Mouse (Mus musculus) midbrain, embryonic 11.5 days (tissue): Measurements from ENCODE around the gene Acvr2b. TPM values are rescaled to one million over a fixed set of nuclear protein-coding genes. Genes with fewer than 3 reads are reported as not detected.
A peak's percentile ranks its signal among the peaks of the same experiment; 100 is the strongest.

Source experiments
- ATAC-seq: fragments of 200-750 bp; cut with Nextera tagmentation; 2 replicates; pipeline ENCODE4 v1.8.0; 2017; ENCODE audit warnings: moderate TSS enrichment, moderate library complexity; ENCODE audit not compliant: low FRiP score
- DNase-seq: peaks from one replicate; pipeline ENCODE4 v3.0.0; 2015; ENCODE audit warnings: low spot score; ENCODE audit errors: missing footprints
- H3K27ac ChIP-seq: fragments of 300-500 bp; sonication (generic); 2 replicates; pipeline ENCODE4 v1.5.1; 2014; ENCODE audit warnings: low read depth, low read length
- H3K27me3 ChIP-seq: fragments of 300-500 bp; sonication (generic); 2 replicates; pipeline ENCODE4 v1.6.1; 2014; ENCODE audit warnings: mild to moderate bottlenecking, low read length, moderate library complexity, mixed read lengths; ENCODE audit not compliant: control insufficient read depth, insufficient read depth
- H3K36me3 ChIP-seq: fragments of 300-500 bp; sonication (generic); 2 replicates; pipeline ENCODE4 v1.6.1; 2014; ENCODE audit warnings: mild to moderate bottlenecking, low read length, moderate library complexity, mixed read lengths; ENCODE audit not compliant: control insufficient read depth, insufficient read depth
- H3K4me1 ChIP-seq: fragments of 300-500 bp; sonication (generic); 2 replicates; pipeline ENCODE4 v1.6.1; 2014; ENCODE audit warnings: low read length; ENCODE audit not compliant: control insufficient read depth, insufficient read depth
- H3K4me2 ChIP-seq: fragments of 300-500 bp; sonication (generic); 2 replicates; pipeline ENCODE4 v1.6.1; 2014; ENCODE audit warnings: mild to moderate bottlenecking, moderate library complexity
- H3K4me3 ChIP-seq: fragments of 300-500 bp; sonication (generic); 2 replicates; pipeline ENCODE4 v1.5.1; 2014; ENCODE audit warnings: low read depth, low read length
- H3K9ac ChIP-seq: fragments of 300-500 bp; sonication (generic); 2 replicates; pipeline ENCODE4 v1.6.1; 2014; ENCODE audit warnings: low read length
- H3K9me3 ChIP-seq: fragments of 300-500 bp; sonication (generic); 2 replicates; pipeline ENCODE4 v1.6.1; 2016; ENCODE audit warnings: low read length; ENCODE audit not compliant: control insufficient read depth
- WGBS: fragments of 180-500 bp; shearing (Covaris S2); extraction: QIAGEN DNeasy Blood & Tissue Kit; methylation state at CpG from one replicate; pipeline ENCODE4 v1.1.7; 2014; 5-methylcytosine and 5-hydroxymethylcytosine counted together
- polyA plus RNA-seq: library from polyadenylated mRNA; unstranded; fragments of >200 nt; fragmentation: Nextera tagmentation; extraction: Ambion mirVana; gene quantifications from 2 replicates; pipeline ENCODE4 v1.2.1, GENCODE M21; 2014

Gene Acvr2b
- polyA plus RNA-seq, 1 experiment from 2014 or later = 95.4 TPM

DNA sequence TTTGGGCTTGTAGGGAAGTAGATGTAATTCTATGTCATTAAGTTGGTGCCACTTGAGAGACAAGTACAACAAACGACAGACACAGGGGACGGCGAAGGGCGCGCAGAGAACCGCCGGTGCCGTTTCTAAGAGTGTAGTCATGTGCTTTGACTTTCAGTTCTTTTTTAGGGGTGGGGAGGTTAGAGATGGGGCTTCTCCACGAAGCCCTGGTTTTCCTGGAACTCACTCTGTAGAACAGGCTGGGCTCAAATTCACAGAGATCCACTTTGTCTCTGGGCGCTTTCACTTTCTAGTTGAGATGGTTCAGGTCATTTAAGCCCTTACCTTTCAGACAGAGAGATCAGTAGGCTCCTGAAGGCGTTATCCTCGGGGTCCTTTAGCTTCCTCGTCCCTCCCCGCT lies 54.0 kb downstream of the Acvr2b start:
- H3K4me1 ChIP-seq = no peaks in the 10 kb centered on the region
- no peak overlapping the region for H3K9ac ChIP-seq
- H3K4me2 ChIP-seq = no peak overlapping the region
- ATAC-seq = no peak
- H3K9me3 ChIP-seq = no peaks in the 10 kb centered on the region
- DNase-seq = no peak
- 93% methylated on average over 14 of the region's 14 CpGs for WGBS
- H3K4me3 ChIP-seq = no peak overlapping the region
- H3K27me3 ChIP-seq = no peaks in the 10 kb centered on the region
- no peak overlapping the region for H3K27ac ChIP-seq
- H3K36me3 ChIP-seq = peaks cover 5% of the 10 kb centered on the region; the same call in 1 of the 2 replicates

DNA sequence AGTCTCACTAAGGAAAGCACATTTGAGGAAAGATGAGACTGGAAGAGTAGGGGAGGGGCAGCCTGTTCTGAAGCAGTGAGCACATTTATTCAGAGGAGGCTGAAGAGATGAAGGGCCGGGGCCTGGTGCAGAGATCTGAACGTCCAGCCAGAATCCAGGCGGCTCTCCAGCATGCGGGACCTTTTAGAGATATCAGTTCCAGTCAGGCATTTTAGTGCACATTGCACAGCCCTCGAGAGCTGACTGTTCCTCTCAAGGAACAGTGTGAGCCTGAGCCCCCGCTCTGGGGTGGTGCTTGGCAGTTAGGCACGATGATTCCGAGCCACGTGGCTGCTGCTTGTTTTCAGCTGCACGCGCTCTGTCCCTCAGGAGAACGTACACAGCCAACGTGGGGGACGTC lies 55.2 kb downstream of the Acvr2b start:
- H3K36me3 ChIP-seq = peaks cover 4% of the 10 kb centered on the region
- H3K27me3 ChIP-seq = no peaks in the 10 kb centered on the region
- H3K27ac ChIP-seq = no peak overlapping the region
- DNase-seq = no peak
- no peaks in the 10 kb centered on the region for H3K4me1 ChIP-seq
- H3K4me3 ChIP-seq = no peak overlapping the region
- WGBS = 90% methylated on average over 14 of the region's 14 CpGs
- H3K4me2 ChIP-seq = no peak overlapping the region
- no peak overlapping the region for H3K9ac ChIP-seq
- H3K9me3 ChIP-seq = no peaks in the 10 kb centered on the region
- no peak for ATAC-seq

DNA sequence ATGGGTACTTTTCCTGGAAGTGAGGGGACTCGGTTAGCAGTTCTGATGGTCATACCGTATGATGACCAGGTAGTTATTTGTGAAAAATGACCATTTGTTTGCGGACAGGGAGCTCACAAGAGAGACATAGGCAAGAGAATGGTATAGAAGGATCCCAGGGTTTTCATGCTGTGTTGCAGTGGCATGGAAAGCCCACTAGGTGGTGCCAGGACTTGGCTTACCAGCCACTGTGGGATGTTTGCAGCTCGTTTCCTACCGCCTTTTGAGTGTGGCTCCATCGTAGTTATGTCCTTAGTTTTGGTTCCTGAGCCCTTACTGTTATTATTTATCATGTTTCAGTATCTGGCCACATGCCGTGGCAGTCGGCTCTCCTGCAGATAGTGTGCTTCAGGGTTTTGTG lies 58.5 kb downstream of the Acvr2b start:
- 0 out of 2 replicates have a peak, but pooled peaks have one; percentile 30 for ATAC-seq

DNA sequence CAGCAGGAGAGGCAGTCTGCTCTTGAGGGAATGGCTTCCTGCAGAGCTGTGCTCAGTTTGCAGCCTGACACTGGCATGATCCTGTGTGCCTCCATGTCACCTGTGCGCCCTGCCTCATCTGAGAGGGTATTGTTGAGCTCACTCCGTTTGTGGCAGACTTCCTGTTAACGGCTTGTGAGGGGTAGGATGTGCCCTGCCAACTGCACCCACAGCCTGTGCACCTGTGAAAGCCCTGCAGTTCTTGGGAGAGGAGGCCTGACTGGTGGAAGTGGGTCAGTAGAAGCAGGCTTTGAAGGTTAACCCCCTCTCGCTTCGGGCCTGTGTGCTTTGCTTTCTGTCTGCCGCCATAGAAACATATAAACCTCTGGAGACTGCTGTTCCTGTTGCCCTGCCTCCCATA lies 63.1 kb downstream of the Acvr2b start:
- H3K9ac ChIP-seq = no peak overlapping the region
- WGBS = 81% methylated on average over 6 of the region's 6 CpGs
- no peak overlapping the region for H3K4me2 ChIP-seq
- ATAC-seq (no peak), DNase-seq (no peak)
- H3K9me3 ChIP-seq = no peaks in the 10 kb centered on the region
- H3K36me3 ChIP-seq = peaks cover 9% of the 10 kb centered on the region
- H3K4me1 ChIP-seq = no peaks in the 10 kb centered on the region
- H3K4me3 ChIP-seq = no peak overlapping the region
- H3K27ac ChIP-seq = no peak overlapping the region
- no peaks in the 10 kb centered on the region; the same call in 1 of the 2 replicates for H3K27me3 ChIP-seq

More for the DNA sequence above, 58.5 kb downstream of the Acvr2b start:
- 60% methylated on average over 8 of the region's 8 CpGs for WGBS
- Histone ChIP-seq H3K36me3 (peaks cover 9% of the 10 kb centered on the region), H3K9me3 (no peaks in the 10 kb centered on the region), H3K4me3 (no peak overlapping the region), H3K9ac (no peak overlapping the region), H3K27me3 (no peaks in the 10 kb centered on the region), H3K27ac (no peak overlapping the region), H3K4me2 (no peak overlapping the region), H3K4me1 (no peaks in the 10 kb centered on the region)
- DNase-seq = peak; percentile 91

DNA sequence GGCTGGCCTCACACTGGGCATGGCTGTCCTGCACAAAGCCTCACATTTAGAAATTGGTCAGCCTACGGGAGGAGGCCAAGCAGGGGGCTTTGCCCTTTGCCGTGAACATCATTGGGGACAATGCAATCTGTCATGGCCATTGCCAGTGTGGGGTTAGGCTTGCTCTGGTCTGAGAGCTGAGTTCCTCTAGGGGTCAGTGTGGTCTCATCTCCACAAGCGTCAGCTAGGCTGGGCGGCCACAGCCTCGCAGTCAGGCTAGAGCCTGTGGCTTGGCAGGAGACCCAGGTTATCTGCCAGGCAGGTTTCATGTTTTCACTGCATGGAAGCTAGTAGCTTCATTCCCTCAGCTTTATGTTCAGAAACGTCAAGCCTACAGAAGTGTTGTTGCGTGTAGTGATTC lies 63.7 kb downstream of the Acvr2b start:
- H3K4me3 ChIP-seq = no peak overlapping the region
- ATAC-seq (peak; percentile 78), DNase-seq (no peak)
- no peak overlapping the region for H3K9ac ChIP-seq
- H3K9me3 ChIP-seq = no peaks in the 10 kb centered on the region
- WGBS = 60% methylated on average over 7 of the region's 7 CpGs
- H3K27me3 ChIP-seq = no peaks in the 10 kb centered on the region; the same call in 1 of the 2 replicates
- peaks cover 9% of the 10 kb centered on the region for H3K36me3 ChIP-seq
- H3K4me1 ChIP-seq = no peaks in the 10 kb centered on the region
- H3K4me2 ChIP-seq = no peak overlapping the region
- H3K27ac ChIP-seq = no peak overlapping the region

DNA sequence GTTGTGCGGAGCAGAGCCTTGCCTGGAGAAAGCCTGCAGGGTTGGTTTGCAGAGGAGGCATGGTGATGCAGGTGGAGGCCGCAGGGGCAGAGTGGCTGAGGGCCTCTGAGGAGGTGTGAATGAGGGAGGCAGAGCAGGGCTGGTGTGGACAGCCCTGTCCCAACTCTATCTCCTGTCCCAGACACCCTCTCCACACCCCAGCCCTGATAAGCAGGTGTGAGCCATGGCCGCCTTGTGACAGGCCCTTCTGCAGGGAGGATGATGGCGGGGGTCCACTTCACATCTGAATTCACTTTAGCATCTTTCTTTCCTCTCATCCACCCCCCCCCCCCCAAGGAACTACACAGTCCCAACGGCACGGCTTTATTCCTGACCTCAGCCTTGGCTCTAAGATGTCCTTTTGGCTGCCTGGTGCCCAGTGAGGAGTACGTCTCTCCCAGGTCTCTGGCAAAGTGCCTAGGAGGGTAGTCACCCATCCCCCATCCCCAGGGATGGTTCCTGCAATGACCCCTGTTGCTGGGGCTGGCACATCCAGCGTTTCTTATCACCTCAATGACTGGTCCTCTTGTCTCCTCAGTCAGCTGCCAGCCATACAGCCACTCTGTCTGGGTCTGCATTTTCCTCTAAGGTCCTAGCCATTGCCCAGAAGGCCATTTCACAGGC lies 67.9 kb downstream of the Acvr2b start:
- 87% methylated on average over 8 of the region's 8 CpGs for WGBS
- Histone ChIP-seq H3K4me1 (no peaks in the 10 kb centered on the region), H3K9me3 (no peaks in the 10 kb centered on the region), H3K36me3 (no peaks in the 10 kb centered on the region; the same call in 1 of the 2 replicates), H3K27me3 (no peaks in the 10 kb centered on the region; the same call in 1 of the 2 replicates), H3K27ac (no peak overlapping the region), H3K4me2 (no peak overlapping the region), H3K9ac (no peak overlapping the region), H3K4me3 (no peak overlapping the region)
- ATAC-seq = no peak
- no peak for DNase-seq

DNA sequence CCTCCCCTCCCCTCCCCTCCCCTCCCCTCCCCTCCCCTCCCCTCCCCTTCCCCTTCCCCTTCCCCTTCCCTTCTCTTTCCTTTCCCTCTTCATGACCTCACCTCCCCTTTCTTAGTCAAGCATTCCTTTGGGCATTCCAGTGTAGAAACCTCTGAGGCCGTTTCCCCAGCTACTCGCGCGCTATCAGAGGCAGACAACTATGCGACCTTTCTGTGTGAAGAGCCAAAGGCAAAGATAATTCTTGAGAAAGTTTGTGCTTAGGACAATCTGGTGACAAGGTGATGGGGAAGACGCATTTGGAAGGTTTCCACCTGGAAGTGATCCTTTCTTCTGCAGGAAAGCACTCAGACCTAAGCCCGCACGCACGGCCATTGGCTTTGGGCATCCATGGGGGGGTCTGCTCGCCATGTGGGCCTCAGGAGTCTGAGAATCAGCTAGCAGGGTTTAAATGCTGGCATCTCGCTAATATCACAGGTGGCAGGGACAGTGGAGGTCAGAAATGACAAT lies 70.5 kb downstream of the Acvr2b start:
- H3K36me3 ChIP-seq = no peaks in the 10 kb centered on the region
- H3K9ac ChIP-seq = no peak overlapping the region
- no peak overlapping the region for H3K4me3 ChIP-seq
- ATAC-seq (no peak), DNase-seq (no peak)
- H3K27ac ChIP-seq = no peak overlapping the region
- H3K4me1 ChIP-seq = no peaks in the 10 kb centered on the region
- no peaks in the 10 kb centered on the region for H3K9me3 ChIP-seq
- WGBS = 84% methylated on average over 11 of the region's 11 CpGs
- H3K27me3 ChIP-seq = no peaks in the 10 kb centered on the region
- no peak overlapping the region for H3K4me2 ChIP-seq

DNA sequence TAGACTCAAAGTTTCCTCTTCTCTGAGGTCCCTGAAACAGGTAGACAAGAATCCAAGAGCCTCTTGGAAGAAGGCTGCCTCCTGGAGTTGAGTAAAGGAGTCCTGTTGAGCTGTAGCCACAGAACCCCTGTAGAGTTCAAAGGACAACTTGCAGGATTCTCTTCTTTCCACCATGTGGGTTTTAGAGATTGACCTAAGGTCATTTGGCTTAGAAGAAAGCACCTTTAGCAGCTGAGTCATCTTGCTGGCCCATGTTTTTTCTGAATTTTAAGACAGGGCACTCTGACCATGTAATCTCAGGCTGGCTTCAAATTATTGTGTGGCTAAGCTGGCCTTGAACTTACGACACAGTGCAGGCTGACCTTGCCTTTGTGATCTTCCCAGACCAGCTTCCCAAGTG lies 71.1 kb downstream of the Acvr2b start:
- WGBS = 97% methylated on average over 1 of the region's 1 CpGs
- Histone ChIP-seq H3K4me3 (no peak overlapping the region), H3K4me2 (no peak overlapping the region), H3K36me3 (no peaks in the 10 kb centered on the region), H3K9ac (no peak overlapping the region), H3K27ac (no peak overlapping the region), H3K27me3 (no peaks in the 10 kb centered on the region), H3K4me1 (no peaks in the 10 kb centered on the region), H3K9me3 (no peaks in the 10 kb centered on the region)
- DNase-seq (no peak), ATAC-seq (no peak)

DNA sequence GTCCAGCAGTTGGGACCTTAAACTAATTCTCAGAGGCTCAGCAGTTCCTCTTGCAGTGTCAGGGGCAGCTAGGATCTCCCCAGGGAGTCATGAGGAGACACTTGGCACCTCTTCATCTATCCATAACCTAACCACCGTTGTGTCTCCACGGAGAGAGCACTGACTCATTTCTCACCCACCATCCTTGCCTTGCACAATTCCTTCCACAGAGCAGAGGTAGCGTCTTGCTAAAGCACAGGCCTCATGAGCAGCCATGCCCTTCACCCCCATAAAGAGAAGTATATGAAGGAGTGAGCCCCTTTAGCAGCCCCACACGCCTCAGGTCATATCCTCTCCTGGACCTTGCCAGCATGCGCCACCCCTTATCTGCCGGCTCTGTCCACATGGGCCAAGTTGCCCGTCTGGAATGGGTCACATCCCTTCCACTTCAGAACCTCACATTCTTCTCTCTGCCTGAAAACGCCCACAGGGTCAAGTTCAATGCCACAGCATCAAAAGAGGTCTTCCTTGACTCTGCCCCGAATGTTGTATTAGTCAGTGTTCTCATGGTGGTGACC lies 71.8 kb downstream of the Acvr2b start:
- Histone ChIP-seq H3K27me3 (no peaks in the 10 kb centered on the region), H3K36me3 (no peaks in the 10 kb centered on the region), H3K27ac (no peak overlapping the region), H3K4me3 (no peak overlapping the region), H3K9ac (no peak overlapping the region), H3K4me2 (no peak overlapping the region), H3K9me3 (no peaks in the 10 kb centered on the region), H3K4me1 (no peaks in the 10 kb centered on the region)
- no peak for ATAC-seq
- no peak for DNase-seq
- WGBS = 89% methylated on average over 9 of the region's 9 CpGs
